Mouse (Mus musculus) layer of hippocampus, postnatal 14 days (tissue): Measurements from ENCODE around the gene Hs3st4. TPM values are rescaled to one million over a fixed set of nuclear protein-coding genes. Genes with fewer than 3 reads are reported as not detected.

Source experiments
- DNase-seq, 2 experiments: peaks; one replicate each; pipeline ENCODE4 v3.0.0; 2021 to 2022; ENCODE audit warnings: low spot score in 2 of 2, mixed read lengths in 1 of 2
- total RNA-seq, 2 experiments: library from RNA; stranded (reverse); gene quantifications; 2 replicates each; pipeline ENCODE4 v1.2.3; 2021

Gene Hs3st4
- total RNA-seq, 2 experiments from 2014 or later: 88.0 to 89.6 TPM

GRCm38 (mm10) chr7:124131312-124131711 is 148.6 kb downstream of the Hs3st4 start:
- peak; percentile 66 to 74 for DNase-seq

- no peak for DNase-seq
Measured at GRCm38 (mm10) chr7:124136133-124136532, 153.5 kb downstream of the Hs3st4 start.

GRCm38 (mm10) chr7:124141229-124141628 is 158.6 kb downstream of the Hs3st4 start:
- no peak for DNase-seq

GRCm38 (mm10) chr7:124150901-124151300 is 168.2 kb downstream of the Hs3st4 start:
- DNase-seq: no peak

GRCm38 (mm10) chr7:124163301-124163700 is 180.6 kb downstream of the Hs3st4 start:
- DNase-seq: no peak

GRCm38 (mm10) chr7:124166229-124166628 is 183.6 kb downstream of the Hs3st4 start:
- DNase-seq: no peak

GRCm38 (mm10) chr7:124168796-124169195 is 186.1 kb downstream of the Hs3st4 start:
- DNase-seq: no peak

GRCm38 (mm10) chr7:124170001-124170400 is 187.3 kb downstream of the Hs3st4 start:
- DNase-seq: no peak

- DNase-seq: peak in 1 of 2 experiments; percentile 43
Measured at GRCm38 (mm10) chr7:124171992-124172391, 189.3 kb downstream of the Hs3st4 start.

- no peak for DNase-seq
Measured at GRCm38 (mm10) chr7:124180926-124181325, 198.3 kb downstream of the Hs3st4 start.

- no peak for DNase-seq
Measured at GRCm38 (mm10) chr7:124184693-124185092, 202.0 kb downstream of the Hs3st4 start.

- DNase-seq: peak in 1 of 2 experiments; percentile 33
Measured at GRCm38 (mm10) chr7:124198811-124199570, 216.3 kb downstream of the Hs3st4 start.

GRCm38 (mm10) chr7:124216921-124217320 is 234.3 kb downstream of the Hs3st4 start:
- no peak for DNase-seq

- DNase-seq: peak; percentile 25 to 30
Measured at GRCm38 (mm10) chr7:124220556-124220955, 237.9 kb downstream of the Hs3st4 start.

- DNase-seq: no peak
Measured at GRCm38 (mm10) chr7:124237896-124238670, 255.4 kb downstream of the Hs3st4 start.

- DNase-seq: no peak
Measured at GRCm38 (mm10) chr7:124239903-124240647, 257.4 kb downstream of the Hs3st4 start.

- DNase-seq: no peak
Measured at GRCm38 (mm10) chr7:124249838-124250237, 267.2 kb downstream of the Hs3st4 start.

- DNase-seq: peak in 1 of 2 experiments; percentile 24
Measured at GRCm38 (mm10) chr7:124250566-124250965, 267.9 kb downstream of the Hs3st4 start.

- DNase-seq: no peak
Measured at GRCm38 (mm10) chr7:124258419-124258818, 275.8 kb downstream of the Hs3st4 start.

GRCm38 (mm10) chr7:124270734-124271133 is 288.1 kb downstream of the Hs3st4 start:
- no peak for DNase-seq

- DNase-seq: no peak
Measured at GRCm38 (mm10) chr7:124289873-124290272, 307.2 kb downstream of the Hs3st4 start.
